Mouse (Mus musculus) Muller cell, postnatal 12 days (primary cell): Measurements from ENCODE around the gene Fam131a.

ENCODE experiments used
- DNase-seq: peaks from one replicate; pipeline ENCODE4 v3.0.0-alpha.2; 2015; ENCODE audit errors: inconsistent ontology term

The Fam131a gene

GRCm38 (mm10) chr16:20715976-20716840 lies 23.2 kb downstream of the Fam131a start:
- DNase-seq = peak; percentile 90

DNA sequence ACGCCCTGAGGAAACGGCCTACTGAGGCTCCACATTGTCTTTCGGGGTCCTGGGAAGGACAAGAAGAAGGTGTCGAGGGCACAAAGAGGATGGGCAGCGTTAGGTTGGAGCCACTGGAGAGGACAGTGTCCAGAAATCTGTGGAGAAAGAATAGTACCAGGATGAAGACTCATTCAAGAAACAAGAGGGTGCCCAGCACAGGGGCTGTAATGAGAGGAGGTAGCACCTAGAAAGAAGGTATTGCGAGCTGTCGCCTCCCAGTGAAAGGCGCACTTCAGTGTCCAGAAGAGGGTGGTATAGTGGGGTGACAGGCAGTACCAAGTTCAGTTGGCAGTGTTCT lies 23.8 kb downstream of the Fam131a start:
- DNase-seq = no peak

GRCm38 (mm10) chr16:20717181-20717977 lies 24.3 kb downstream of the Fam131a start, which contains the start of the genes Polr2h and Clcn2:
Polr2h (plus strand) TSS chr16:20717665.
Clcn2 (minus strand) TSS chr16:20717746.
- peak; percentile 99 for DNase-seq

GRCm38 (mm10) chr16:20717978-20718670 lies 25.1 kb downstream of the Fam131a start:
- DNase-seq = no peak

- DNase-seq = no peak
Measured at GRCm38 (mm10) chr16:20721808-20722207, 28.8 kb downstream of the Fam131a start.

DNA sequence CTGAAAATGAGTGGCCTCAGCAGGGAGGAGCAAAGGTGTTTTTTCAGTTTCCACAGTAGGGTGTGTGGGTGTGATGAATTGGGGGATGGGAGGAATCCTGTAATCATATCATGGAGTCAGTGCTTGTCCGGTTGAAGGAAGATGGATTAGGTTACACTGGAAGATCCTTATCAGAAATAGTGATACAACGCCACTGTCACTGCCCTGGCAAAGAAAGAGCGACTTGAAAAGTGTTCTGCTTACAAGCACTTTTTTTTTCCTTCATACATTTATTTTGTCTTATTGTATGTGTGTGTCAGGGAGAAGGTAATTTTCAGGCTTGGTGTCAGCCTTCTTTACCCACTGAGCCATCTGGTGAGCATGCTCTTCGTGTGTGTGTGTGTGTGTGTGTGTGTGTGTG lies 29.7 kb downstream of the Fam131a start:
- DNase-seq = no peak

- DNase-seq = no peak
Measured at GRCm38 (mm10) chr16:20723247-20723646, 30.2 kb downstream of the Fam131a start.

- DNase-seq = peak; percentile 51
Measured at GRCm38 (mm10) chr16:20724338-20724748, 31.3 kb downstream of the Fam131a start.

DNA sequence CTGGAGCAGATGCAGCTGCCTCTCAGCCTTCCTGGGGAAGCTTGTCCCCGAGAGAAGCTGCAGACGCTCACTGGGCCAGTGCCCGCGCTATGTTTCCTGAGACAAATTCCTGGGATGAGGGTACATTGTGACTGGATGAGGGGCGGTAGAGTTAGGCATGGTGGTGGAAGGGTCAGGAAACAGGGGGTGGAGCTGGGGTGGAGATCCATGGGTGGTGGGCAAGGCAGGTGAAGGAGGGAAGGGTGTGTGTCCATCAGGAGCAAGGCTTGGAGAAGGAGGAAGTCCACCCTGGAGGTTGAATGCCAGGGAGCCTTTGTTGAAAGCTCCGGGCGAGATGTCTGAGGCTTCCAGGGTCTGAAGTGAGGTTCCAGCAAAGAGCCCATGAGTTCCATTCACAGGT lies 32.3 kb downstream of the Fam131a start:
- no peak for DNase-seq

DNA sequence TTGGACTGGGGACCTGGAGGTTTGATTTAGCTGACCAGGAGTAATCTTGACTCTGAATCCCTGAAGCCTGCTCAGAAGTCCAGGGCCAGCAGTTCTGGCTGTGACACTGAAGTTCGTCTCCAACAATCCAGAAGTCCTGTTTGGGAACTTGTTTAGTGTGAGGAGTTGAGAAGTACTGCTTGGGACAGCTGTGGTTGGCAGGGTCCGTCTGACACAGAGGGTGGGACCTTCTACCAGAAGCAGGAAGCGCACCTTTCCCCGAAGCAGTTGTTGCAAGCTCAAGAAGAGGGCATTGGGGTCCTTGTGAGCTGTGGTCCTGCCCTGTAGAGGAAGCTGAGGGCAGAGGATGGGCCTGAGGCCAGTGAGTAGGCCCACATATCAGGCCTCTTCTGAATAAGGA lies 32.7 kb downstream of the Fam131a start:
- DNase-seq = no peak

- DNase-seq = peak; percentile 47
Measured at GRCm38 (mm10) chr16:20726384-20726783, 33.3 kb downstream of the Fam131a start.

GRCm38 (mm10) chr16:20730293-20730711 lies 37.3 kb downstream of the Fam131a start:
- no peak for DNase-seq

GRCm38 (mm10) chr16:20731688-20732087 lies 38.6 kb downstream of the Fam131a start:
- no peak for DNase-seq

DNA sequence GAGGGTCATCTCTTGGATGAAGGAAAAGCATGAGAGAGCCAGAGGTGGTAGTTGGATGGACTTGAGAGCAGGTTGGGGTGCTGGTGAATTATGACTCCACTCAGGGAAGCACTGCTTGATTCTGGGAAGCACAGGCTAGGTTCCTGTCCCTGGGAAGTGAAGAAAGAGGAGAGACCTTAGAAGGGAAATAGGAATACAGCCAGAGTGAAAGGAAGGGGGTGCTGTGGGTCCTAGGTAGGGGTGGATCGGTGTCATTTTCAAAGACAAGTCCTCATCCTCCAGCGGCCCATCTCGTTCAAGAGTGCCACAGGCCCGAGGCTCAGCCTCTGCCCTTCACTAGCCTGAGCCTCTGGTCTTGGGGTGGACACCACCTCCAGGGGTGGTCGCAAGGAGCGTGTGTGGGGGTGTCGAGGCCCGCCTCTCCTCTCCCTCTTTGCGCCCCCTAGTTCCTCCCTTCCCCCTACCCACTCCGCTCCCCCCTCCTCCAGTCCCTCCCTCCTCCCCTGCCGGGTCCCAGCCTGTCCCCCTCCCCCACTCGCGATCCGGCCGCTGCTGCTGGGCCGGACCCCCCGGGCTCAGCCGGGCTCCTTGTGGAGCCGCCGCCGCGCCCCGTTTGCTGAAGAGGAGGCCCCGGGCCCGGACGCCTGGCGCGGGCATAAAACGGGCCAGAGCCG lies 39.3 kb downstream of the Fam131a start:
- no peak for DNase-seq

DNA sequence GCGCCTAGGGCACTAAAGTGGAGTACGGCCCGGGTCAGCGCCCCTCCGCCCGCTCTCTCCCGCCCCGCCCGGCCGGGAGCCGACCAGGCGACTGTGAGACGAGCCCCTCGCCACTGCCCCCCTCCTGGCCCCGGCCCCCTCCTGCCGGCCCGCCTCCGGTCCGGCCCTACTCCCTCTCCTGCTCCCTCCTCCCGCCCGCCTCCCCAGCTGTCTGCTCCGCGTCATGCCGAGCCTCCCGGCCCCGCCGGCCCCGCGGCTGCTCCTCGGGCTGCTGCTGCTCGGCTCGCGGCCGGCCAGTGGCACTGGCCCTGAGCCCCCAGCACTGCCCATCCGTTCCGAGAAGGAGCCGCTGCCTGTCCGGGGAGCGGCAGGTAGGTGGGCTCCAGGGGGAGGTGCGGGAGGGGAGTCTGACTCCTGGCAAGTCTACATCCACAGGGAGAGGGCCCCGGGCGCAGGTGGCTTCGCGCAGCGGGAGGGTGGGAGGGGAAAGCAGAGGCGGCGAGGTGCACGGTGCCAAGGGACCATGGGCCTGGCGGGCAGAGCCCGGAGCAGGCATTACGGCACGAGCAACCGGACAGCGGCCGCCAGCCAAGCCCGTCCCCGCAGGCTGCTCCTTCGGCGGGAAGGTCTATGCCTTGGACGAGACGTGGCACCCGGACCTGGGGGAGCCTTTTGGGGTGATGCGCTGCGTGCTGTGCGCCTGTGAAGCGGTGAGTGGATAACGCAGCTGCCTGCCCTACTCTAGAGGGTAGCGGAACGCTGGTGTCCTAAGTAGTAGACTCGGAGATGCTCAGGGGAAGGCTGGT lies 40.1 kb downstream of the Fam131a start, which contains the start of gene Chrd:
TSS of gene Chrd (plus strand) at position 203 of the 806 bp plus-strand sequence.
- peak; percentile 80 for DNase-seq

GRCm38 (mm10) chr16:20733731-20734730 lies 41.0 kb downstream of the Fam131a start, which contains the start of gene Thpo:
Thpo (minus strand) TSS chr16:20734511.
- no peak for DNase-seq

GRCm38 (mm10) chr16:20735651-20736050 lies 42.6 kb downstream of the Fam131a start:
- no peak for DNase-seq

DNA sequence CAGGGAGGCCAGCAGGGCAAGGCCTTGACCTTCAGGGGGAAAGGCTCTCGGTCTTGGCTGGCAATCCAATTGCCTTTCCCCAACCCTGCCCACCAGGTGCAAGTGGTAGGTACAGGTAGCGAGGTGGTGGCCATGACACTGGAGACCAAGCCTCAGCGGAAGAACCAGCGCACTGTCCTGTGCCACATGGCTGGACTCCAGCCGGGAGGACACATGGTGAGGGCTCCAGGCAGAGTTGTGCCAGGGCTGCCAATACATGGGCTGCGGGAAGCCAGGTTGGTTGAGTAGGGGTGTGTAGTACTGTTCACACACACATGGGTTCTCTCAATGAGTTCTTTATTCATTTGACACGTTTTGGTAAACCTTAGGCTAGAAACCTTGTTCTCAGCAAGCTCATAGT lies 43.1 kb downstream of the Fam131a start:
- DNase-seq = no peak

GRCm38 (mm10) chr16:20736823-20737222 lies 43.8 kb downstream of the Fam131a start:
- no peak for DNase-seq
